Mouse (Mus musculus): ENCODE measurements around the gene Ep300. TPM values are rescaled to one million over a fixed set of nuclear protein-coding genes. Genes with fewer than 3 reads are reported as not detected.
"Not testable (repeated sequence)": the region's sequence is repeated elsewhere in the genome, so short reads cannot be mapped to it uniquely, and the experiment has no call there.

Gene Ep300
- total and polyA plus RNA-seq, 2 experiments: 8.5 to 17.9 TPM

GRCm38 (mm10) chr15:81698532-81698931, 113.4 kb downstream of the Ep300 start:
- TF ChIP-seq CTCF (IDR thresholded peaks at IDR 0.05; ENCODE audit: low read depth, low read length) (no peak), POLR2A (IDR thresholded peaks at IDR 0.05; ENCODE audit: extremely low read depth, insufficient read depth, low read length) (no peak)
- Histone ChIP-seq H3K4me3 (ENCODE audit: insufficient read depth, low read depth, low read length) (no peak overlapping the region), H3K36me3 (ENCODE audit: control insufficient read depth, insufficient read depth, low read length) (no peaks in the 10 kb centered on the region), H3K79me2 (ENCODE audit: control insufficient read depth, insufficient read depth, low read length) (no peaks in the 10 kb centered on the region), H3K27ac (replicated peaks; ENCODE audit: insufficient read depth, low read depth, low read length) (no peak overlapping the region), H3K9ac (ENCODE audit: low read depth, low read length) (no peak overlapping the region), H3K4me1 (ENCODE audit: control insufficient read depth, insufficient read depth, low read length) (peaks cover 20% of the 10 kb centered on the region), H3K27me3 (ENCODE audit: control insufficient read depth, insufficient read depth, low read length) (no peaks in the 10 kb centered on the region)
- 34% methylated on average over 2 of the region's 2 CpGs for WGBS
- DNase-seq (ENCODE audit: extremely low read depth, low read depth, low spot score): peak; percentile 45

DNA sequence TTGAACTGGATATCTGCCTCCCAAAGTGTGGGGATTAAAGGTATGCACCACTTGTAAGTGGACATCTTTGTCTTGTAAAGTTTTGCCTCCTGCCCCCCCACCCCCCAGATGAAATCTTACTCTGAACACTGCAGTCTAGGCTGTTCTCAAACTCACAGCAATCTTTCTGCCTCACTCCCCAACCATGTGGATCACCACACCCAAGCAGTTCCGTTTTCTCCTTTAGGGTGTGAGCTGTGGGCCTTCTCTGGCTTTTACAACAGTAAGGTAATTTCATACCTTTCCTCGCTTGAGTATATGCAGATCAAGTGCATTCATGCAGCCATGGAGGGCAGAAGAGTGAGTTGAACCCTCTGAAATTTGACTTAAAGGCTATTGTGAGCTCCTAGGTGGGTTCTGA, 115.0 kb downstream of the Ep300 start:
- Histone ChIP-seq H3K36me3 (ENCODE audit: control insufficient read depth, insufficient read depth, low read length) (peaks cover 6% of the 10 kb centered on the region; the same call in 1 of the 2 replicates), H3K79me2 (ENCODE audit: control insufficient read depth, insufficient read depth, low read length) (no peaks in the 10 kb centered on the region), H3K4me3 (ENCODE audit: insufficient read depth, low read depth, low read length) (no peak overlapping the region), H3K27me3 (ENCODE audit: control insufficient read depth, insufficient read depth, low read length) (no peaks in the 10 kb centered on the region), H3K4me1 (ENCODE audit: control insufficient read depth, insufficient read depth, low read length) (peaks cover 22% of the 10 kb centered on the region), H3K9ac (ENCODE audit: low read depth, low read length) (no peak overlapping the region), H3K27ac (replicated peaks; ENCODE audit: insufficient read depth, low read depth, low read length) (peak overlapping the region; percentile 44)
- DNase-seq (ENCODE audit: extremely low read depth, low read depth, low spot score): no peak
- WGBS: 69% methylated on average over 2 of the region's 2 CpGs
- no peak for TF ChIP-seq POLR2A (IDR thresholded peaks at IDR 0.05; ENCODE audit: extremely low read depth, insufficient read depth, low read length)
- no peak for TF ChIP-seq CTCF (IDR thresholded peaks at IDR 0.05; ENCODE audit: low read depth, low read length)

DNA sequence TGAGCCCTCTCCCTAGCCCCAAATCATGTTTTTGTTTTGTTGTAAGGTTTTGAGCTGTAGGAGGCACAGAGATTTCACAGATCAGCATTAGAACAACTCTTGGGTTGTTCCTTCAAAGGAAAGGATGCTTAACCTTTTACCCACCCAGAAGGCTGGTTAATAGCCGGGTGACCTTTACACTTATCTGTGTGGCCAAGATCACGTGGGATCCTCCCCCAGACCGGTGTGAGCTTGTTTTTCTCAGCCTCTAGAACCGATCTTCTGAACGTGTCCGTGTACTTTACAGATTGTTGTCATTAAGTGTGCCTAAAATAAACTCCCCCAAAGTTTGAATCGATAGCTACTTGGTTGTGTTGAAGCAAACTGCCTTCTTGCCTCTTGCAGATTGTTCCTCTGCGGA, 115.5 kb downstream of the Ep300 start:
- Histone ChIP-seq H3K27ac (replicated peaks; ENCODE audit: insufficient read depth, low read depth, low read length) (peak overlapping the region; percentile 66), H3K9ac (ENCODE audit: low read depth, low read length) (no peak overlapping the region), H3K36me3 (ENCODE audit: control insufficient read depth, insufficient read depth, low read length) (peaks cover 9% of the 10 kb centered on the region; the same call in 1 of the 2 replicates), H3K4me1 (ENCODE audit: control insufficient read depth, insufficient read depth, low read length) (peaks cover 22% of the 10 kb centered on the region), H3K4me3 (ENCODE audit: insufficient read depth, low read depth, low read length) (no peak overlapping the region), H3K79me2 (ENCODE audit: control insufficient read depth, insufficient read depth, low read length) (no peaks in the 10 kb centered on the region), H3K27me3 (ENCODE audit: control insufficient read depth, insufficient read depth, low read length) (no peaks in the 10 kb centered on the region)
- 17% methylated on average over 8 of the region's 8 CpGs for WGBS
- peak; percentile 84 for DNase-seq (ENCODE audit: extremely low read depth, low read depth, low spot score)
- TF ChIP-seq CTCF (IDR thresholded peaks at IDR 0.05; ENCODE audit: low read depth, low read length): no peak
- no peak for TF ChIP-seq POLR2A (IDR thresholded peaks at IDR 0.05; ENCODE audit: extremely low read depth, insufficient read depth, low read length)

DNA sequence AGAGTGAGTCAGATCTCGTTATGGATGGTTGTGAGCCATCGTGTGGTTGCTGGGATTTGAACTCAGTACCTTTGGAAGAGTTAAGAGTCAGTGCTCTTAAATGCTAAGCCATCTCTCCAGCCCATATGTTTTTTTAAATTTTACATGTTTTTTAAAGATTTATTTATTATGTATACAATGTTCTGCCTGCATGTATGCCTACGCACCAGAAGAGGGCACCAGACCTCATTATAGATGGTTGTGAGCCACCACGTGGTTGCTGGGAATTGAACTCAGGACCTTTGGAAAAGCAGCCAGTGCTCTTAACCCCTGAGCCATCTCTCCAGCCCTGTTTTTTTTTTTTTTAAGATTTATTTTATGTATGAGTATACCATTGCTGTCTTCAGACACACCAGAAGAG, 116.2 kb downstream of the Ep300 start:
- H3K27me3 ChIP-seq (ENCODE audit: control insufficient read depth, insufficient read depth, low read length); H3K4me3 ChIP-seq (ENCODE audit: insufficient read depth, low read depth, low read length); H3K27ac ChIP-seq (replicated peaks; ENCODE audit: insufficient read depth, low read depth, low read length); H3K79me2 ChIP-seq (ENCODE audit: control insufficient read depth, insufficient read depth, low read length); DNase-seq (ENCODE audit: extremely low read depth, low read depth, low spot score); H3K9ac ChIP-seq (ENCODE audit: low read depth, low read length): not testable (repeated sequence)
- H3K4me1 ChIP-seq (ENCODE audit: control insufficient read depth, insufficient read depth, low read length): peaks cover 22% of the 10 kb centered on the region
- whole genome bisulfite sequencing: 78% methylated on average over 4 of the region's 4 CpGs
- peaks cover 13% of the 10 kb centered on the region; the same call in 1 of the 2 replicates for H3K36me3 ChIP-seq (ENCODE audit: control insufficient read depth, insufficient read depth, low read length)

Other genes starting within 250 kb of the Ep300 start
- gene Slc25a17, start 224.5 kb upstream of the Ep300 start, total RNA-seq (2014; rRNA removed): 56.1 and 67.8 TPM in 2 replicates
- 30.2 and 30.4 TPM in 2 replicates for gene Slc25a17, start 224.5 kb upstream of the Ep300 start, polyA plus RNA-seq (2012; rRNA removed)
- gene St13, start 185.3 kb upstream of the Ep300 start, total RNA-seq (2014; rRNA removed): 91.8 and 98.9 TPM in 2 replicates
- gene St13, start 185.3 kb upstream of the Ep300 start, polyA plus RNA-seq (2012; rRNA removed): 29.2 and 31.3 TPM in 2 replicates
- gene Xpnpep3, start 185.2 kb upstream of the Ep300 start, total RNA-seq (2014; rRNA removed): 8.1 and 10.4 TPM in 2 replicates
- 5.2 and 6.8 TPM in 2 replicates for gene Xpnpep3, start 185.2 kb upstream of the Ep300 start, polyA plus RNA-seq (2012; rRNA removed)
- gene Dnajb7, start 177.1 kb upstream of the Ep300 start, total RNA-seq (2014; rRNA removed): 0.13 and 0.28 TPM in 2 replicates
- not detected in 2 replicates for gene Dnajb7, start 177.1 kb upstream of the Ep300 start, polyA plus RNA-seq (2012; rRNA removed)
- gene Rbx1, start 119.1 kb upstream of the Ep300 start, total RNA-seq (2014; rRNA removed): 45.5 and 59.3 TPM in 2 replicates
- 52.3 and 55.4 TPM in 2 replicates for gene Rbx1, start 119.1 kb upstream of the Ep300 start, polyA plus RNA-seq (2012; rRNA removed)
- gene L3mbtl2, start 78.5 kb downstream of the Ep300 start, total RNA-seq (2014; rRNA removed): 4.7 and 7.2 TPM in 2 replicates
- gene L3mbtl2, start 78.5 kb downstream of the Ep300 start, polyA plus RNA-seq (2012; rRNA removed): 9.7 and 10.8 TPM in 2 replicates
- gene Chadl, start 111.9 kb downstream of the Ep300 start, total RNA-seq (2014; rRNA removed): 0.13 and 0.37 TPM in 2 replicates
- 1.5 and 1.9 TPM in 2 replicates for gene Chadl, start 111.9 kb downstream of the Ep300 start, polyA plus RNA-seq (2012; rRNA removed)
- 7.4 TPM in 2 replicates for gene Zc3h7b, start 159.7 kb downstream of the Ep300 start, total RNA-seq (2014; rRNA removed)
- 11.9 and 13.1 TPM in 2 replicates for gene Zc3h7b, start 159.7 kb downstream of the Ep300 start, polyA plus RNA-seq (2012; rRNA removed)
- gene Rangap1, start 160.2 kb downstream of the Ep300 start, total RNA-seq (2014; rRNA removed): 32.8 and 33.1 TPM in 2 replicates
- gene Rangap1, start 160.2 kb downstream of the Ep300 start, polyA plus RNA-seq (2012; rRNA removed): 21.6 and 24.8 TPM in 2 replicates
- gene Tef, start 217.1 kb downstream of the Ep300 start, total RNA-seq (2014; rRNA removed): 156 and 163 TPM in 2 replicates
- gene Tef, start 217.1 kb downstream of the Ep300 start, polyA plus RNA-seq (2012; rRNA removed): 34.6 and 35.0 TPM in 2 replicates